Mouse (Mus musculus) kidney, adult 11 months (tissue): Measurements from ENCODE around the gene B430305J03Rik.

Experiments used
- DNase-seq: peaks from one replicate; pipeline ENCODE4 v3.0.0; 2022

Gene B430305J03Rik

DNA sequence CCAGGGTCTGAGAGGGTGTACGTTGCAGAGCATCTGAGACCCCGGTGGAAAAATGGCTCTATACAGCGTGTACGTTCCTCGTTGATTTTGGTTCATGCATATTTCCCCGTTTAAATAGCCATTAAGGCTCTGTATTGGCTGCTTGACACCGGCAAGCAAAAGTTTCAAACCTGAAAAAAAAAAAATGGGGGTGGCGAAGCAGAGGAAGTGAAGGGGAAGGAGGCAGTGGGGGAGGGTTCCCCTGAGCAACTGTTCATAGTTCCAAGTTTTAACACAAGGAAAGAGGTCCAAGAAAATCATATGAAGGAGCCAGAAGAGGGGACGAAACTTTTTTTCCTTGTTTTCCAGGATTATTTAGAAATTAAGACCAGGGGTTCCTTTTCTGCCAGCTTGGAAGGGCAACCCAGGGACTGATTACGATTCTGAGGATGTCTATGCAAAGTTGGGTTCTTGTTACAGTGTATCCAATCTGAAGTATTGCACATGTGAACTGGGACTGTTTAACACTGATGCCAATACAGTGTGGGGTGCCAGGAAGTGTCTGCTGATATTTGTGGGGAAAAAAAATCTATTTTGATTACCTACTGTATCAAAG, at the start of gene B430305J03Rik:
Gene B430305J03Rik, minus strand, starts transcription at position 173 of the 595 bp plus-strand sequence.
- no peak for DNase-seq

DNA sequence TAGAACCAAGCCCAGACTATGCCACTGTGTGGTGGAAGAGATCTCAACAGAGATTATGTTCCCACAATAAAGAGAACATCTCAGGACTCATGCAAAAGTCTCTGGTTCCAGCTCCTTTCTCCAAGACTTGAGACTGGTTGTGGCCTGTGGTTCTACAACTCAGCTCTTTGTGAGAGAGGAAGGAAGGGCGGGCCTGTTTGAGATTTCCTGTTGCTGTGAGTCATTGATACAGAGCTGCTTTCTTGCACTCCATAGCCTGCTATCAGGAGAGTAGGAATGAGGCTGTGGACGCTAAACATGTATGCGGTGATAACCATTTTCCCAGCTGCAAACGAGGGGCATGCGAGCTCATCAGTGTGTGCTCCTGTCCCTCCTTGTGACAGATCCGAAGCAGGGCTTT, 43.9 kb upstream of the B430305J03Rik start:
- no peak for DNase-seq

DNA sequence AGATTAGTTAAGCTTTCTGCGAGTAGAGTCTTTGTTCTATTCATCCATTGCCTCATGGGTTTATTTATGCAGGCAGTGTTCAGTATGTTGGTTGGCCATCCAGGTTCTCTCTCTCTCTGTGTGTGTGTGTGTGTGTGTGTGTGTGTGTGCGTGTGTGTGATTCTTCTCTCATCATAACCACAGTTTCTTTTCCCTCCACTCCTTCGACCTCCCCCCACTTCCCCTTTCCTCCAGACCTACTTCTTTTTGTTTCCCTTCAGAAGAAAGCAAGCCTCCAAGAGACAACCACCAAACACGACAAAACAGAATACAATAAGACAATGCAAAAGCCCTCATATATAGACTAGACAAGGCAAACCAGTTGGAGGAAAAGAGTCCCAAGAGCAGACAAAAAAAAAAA, 41.2 kb upstream of the B430305J03Rik start:
- no peak for DNase-seq

DNA sequence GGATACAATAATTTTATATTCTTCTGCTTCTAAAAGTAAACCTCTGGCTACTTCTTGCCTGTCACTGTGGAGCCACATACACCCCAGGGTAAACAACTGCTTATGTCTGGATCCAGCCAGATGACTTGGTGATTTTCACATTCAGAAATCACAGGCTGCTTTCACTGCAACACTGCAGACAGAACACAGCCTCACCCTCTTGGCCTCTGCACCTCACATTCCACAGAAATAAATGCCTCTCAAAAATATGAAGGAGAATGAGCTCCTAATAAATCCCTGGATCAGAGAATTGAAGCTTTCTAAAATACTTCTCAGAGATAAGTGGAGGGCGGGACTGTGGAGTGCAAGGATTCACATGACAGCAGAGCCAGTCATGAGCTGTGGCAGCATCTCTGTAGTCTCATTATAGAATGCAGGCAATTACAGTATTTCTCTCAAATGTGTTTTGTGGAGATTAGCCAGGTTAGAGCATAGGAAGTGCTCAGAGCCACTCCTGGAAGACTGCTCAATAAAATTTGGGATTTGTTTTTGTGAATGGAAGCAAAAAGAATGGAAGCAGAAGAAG, 35.2 kb upstream of the B430305J03Rik start:
- DNase-seq, result no peak

DNA sequence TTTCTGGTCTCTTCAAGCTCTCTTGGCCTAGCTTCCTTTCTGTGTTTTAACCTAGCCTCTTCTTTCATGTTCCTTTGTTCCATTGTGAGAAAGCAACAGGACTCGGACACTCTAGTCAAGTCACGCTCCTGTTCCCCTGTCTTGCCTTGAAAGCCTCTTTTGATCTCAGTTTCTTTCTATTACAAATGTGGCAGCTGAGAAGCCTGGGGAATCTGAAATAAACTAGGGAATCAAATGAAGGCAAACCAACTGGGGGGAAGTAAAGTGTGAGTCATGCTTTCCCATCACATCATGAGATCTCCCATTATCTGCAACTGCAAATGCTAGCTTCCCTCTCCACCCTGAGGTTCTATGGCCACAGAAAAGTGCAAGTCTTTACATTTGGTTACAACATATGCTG, 31.0 kb upstream of the B430305J03Rik start:
- DNase-seq, result no peak

DNA sequence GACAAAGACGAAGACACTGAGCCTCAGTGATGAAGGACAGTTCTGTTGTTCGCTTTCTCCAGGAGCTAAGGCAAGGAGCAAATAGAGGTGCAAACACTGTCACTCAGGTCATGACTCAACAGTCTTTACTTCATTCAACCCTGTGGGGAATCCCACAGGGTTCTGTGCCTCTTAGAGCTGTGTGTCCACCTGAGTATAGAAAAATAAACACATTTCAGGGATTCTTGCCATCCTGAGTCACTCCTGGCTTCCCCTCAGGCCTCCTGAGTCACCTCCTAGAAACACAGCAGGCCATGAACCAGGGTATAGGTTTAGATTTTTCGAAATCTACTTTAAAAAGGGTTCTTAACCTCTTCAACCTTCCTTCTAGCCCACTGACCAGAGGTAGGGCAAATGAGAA, 29.6 kb upstream of the B430305J03Rik start:
- no peak for DNase-seq

DNA sequence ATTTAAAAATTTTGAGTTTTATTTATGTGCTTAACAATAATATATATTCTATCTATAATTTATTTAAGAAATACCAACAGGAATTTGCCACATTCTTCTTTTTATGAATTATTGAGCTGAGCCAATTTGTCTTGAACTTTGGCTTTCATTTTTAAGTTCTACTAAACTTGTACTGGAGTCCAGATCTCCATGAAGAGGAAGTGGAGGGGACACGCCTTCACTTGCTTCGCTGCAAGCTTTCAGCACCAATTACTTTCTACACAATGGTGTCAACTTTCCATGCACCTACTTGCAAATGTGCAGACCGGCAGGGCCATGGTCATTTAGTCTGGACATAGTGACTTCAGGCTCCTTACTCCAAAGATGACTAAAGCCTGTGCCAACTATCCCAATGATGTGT, 27.8 kb upstream of the B430305J03Rik start:
- no peak for DNase-seq

DNA sequence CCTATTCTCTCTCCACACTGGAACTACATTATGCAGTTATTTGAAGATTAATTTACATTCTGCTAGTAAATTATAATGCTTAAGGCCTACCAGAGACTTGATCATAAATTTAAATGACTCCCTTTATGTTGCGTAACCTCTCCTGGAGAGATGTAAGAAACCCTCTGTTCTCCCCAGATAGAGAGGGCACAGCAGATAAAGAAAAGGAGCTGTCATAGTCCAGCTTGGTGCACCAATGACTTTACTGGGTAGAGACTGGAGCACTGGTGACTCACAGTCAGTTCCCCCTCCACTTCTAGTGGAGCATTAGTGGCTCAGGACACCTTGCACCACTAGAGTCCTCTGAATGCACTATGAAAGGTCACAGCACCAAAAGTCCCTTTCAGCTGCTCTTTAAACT, 27.1 kb upstream of the B430305J03Rik start:
- DNase-seq, result no peak

DNA sequence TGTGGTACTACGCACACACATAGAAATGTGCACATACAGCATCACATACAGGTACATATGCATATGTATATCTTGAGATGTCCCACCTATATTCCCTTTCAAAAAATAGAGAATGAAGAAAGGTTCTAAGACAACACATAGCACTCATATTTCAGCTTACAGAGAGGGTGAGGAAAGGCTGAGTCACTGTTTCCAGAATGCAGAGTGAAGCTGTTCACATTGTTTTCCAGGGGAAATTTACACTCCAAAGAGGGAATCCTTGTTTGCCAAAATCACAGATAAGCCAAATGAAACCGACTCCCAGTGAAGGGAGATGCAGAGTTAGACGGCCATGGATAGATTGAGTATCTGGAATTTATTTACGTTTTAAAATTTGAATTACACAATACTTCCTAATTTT, 25.8 kb upstream of the B430305J03Rik start:
- no peak for DNase-seq

DNA sequence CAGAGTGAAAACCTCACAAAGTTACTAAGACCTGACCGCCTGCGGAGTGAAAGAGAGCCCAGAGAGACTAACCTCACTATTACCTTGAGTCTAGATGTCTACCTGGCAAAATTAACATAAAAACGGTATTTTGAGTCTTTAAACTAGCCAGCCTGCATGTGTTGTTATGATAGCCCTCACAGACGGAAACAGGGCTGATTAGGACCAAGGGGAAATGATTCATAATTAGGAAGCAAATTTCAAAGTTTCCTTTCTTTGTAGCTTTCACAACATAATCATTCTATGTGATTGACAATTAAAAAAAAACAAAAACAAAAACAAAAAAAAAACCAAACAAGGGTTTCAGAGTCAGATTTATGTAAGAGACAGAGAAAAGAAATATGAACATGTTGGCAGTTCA, 20.6 kb upstream of the B430305J03Rik start:
- no peak for DNase-seq

DNA sequence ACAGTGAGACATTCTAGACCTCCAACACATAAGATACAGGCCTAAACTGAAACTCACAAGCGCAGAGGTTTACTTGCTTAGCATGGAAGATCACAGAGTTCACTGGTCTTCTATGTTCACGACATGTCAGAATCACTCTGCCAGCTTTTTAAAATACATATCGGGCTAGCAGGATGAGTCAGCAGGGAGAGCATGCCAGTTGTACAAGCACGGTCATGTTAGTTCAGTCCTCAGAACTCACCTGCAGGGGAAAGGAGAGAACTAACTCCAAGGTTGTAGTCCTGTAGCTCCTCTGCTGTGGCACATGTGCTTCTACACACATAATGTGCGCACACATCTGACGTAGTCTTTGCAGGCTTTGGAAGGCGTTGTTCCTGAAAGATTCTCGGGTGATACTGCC, 10.2 kb upstream of the B430305J03Rik start:
- DNase-seq, result no peak

DNA sequence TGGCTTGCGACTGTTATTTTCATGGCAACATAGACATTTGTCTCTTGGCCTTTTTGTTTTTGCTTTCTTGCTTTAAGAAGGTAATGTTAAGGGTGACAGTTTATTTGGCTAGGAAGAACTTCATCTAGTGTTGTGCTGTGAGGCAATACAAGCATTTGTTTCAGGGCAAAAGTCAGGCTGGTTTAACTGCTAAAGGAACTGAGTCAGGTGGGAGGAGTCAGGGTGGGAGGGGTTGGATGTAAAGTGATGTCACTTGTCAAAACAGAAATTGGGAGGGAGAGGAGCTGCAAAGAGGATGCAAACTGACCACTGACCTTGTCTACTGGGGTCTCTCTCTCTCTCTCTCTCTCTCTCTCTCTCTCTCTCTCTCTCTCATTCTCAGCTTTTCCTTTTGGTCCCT, 2.7 kb upstream of the B430305J03Rik start:
- no peak for DNase-seq

DNA sequence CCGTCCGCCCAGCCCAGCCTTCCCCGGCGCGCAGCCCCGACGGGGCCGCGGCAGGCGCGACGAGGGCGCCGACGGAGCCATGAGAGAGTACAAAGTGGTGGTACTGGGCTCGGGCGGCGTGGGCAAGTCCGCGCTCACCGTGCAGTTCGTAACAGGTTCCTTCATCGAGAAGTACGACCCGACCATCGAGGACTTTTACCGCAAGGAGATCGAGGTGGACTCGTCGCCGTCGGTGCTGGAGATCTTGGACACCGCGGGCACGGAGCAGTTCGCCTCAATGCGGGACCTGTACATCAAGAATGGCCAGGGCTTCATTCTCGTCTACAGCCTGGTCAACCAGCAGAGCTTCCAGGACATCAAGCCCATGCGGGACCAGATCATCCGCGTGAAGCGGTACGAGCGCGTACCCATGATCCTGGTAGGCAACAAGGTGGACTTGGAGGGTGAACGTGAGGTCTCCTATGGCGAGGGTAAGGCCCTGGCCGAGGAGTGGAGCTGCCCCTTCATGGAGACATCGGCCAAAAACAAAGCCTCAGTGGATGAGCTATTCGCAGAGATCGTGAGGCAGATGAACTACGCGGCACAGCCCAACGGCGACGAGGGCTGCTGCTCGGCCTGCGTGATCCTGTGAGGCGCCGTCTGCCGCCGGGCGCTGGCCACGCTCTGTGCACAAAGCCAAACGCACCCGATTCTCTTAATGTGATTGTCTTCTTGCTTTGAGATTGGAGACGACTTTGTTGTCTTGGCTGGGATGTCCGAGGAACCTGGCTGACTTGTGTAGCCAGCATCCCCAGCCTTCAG, 573 bp downstream of the B430305J03Rik start:
- peak; percentile 25 for DNase-seq

DNA sequence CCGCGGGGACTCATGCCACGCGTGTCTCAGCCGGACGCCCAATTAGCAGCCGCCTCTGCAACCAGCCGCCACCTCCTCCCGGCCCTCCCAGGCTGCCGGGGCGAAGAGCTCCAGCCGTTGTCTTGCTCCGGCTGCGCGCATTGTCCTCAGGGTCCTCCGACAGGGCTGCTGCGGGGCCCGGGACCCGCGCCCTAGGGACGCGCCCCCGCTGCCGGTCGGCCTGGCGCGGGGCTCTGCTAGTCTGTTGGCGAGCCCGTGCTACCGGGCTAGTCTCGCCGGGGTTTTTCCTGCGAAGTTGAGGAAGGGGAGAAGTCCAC, 1.1 kb downstream of the B430305J03Rik start:
- DNase-seq, result no peak

DNA sequence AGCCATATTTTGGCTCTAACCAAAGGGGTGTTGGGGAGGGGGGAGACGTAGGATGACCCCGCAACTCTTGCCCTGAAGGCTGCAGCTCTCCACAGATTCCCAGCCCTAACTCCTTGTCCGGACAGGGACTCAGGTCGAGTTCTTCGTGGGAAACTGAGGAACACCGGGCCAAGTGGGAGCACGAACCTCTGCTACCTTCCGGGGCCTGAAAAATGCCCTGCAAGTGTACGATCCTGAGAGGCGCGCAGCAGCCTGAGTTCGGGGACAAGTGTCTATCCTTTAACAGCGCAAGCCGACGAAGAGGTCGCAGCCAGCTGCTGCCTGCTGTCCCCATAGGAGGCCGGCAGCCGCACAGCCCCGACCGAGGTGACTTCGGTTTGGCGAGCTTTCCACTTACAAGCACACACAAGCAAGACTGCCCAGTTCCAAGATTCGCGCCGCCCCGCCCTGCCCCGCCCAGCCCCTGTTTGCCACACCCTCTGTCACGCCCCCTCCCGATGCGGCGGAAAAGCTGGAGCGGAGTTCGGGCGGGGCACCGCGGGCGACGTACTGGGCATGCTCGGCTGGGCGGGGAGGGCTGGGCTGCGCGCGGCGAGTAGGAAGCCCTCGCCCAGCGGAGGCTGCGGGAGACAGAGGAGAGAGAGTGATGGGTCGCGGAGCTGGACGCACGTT, 1.6 kb downstream of the B430305J03Rik start:
- peak; percentile 86 for DNase-seq

DNA sequence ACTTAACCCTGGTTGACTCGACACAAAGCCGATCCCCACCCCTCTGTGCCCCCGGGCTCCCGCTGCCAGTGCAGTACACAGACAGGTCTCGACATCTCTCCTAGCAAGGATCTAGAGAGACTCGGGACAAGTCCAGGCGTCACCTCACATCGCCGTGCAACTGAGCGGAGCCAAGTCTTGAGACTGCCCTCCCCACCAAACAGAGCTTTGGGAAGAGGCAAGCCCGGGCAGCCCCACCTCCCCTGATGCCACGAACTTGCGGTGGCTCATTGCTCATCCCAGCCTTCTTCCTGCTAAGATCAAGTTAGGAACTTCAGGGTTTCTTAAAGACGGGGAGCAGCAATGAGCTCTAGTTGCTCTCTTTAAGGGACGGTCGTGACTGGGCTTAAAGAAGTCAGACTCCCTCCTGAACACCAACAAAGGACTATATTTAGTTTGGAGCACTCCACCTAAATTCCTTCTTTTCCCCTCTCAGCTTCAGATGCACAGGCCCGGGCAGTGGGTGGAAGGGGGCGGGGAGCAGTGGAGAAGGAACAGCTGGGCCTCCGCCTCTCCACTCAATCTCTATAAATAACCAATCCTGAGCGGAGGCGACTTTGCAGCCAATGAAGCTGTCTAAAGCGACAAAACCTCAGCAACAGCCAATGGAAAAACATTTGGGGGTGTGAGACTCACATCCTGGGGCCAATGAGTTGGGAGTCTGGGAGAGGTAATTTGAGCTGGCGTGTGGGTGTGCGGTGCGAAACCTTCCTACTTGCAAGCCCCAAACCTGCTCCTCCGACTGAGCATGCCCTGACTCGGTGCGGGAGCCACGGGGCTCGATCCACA, 2.4 kb downstream of the B430305J03Rik start:
- DNase-seq, result peak; percentile 95

DNA sequence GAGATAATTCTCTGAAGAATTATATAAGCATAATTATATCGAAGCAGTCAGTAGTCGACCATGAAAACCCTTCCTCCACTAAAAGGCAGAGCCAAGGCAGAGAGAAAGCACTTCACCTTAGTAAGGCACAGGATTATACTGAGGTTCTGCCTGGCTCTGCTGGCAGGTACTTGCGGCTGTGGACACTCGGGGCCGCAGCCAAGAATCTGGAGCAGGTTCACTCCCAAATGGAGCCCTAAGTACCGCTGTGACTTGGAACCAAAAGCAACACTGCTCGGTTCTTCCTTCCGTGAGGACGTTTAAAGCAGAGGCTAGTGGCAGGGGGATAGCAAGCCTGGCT, 3.0 kb downstream of the B430305J03Rik start:
- DNase-seq, result no peak

DNA sequence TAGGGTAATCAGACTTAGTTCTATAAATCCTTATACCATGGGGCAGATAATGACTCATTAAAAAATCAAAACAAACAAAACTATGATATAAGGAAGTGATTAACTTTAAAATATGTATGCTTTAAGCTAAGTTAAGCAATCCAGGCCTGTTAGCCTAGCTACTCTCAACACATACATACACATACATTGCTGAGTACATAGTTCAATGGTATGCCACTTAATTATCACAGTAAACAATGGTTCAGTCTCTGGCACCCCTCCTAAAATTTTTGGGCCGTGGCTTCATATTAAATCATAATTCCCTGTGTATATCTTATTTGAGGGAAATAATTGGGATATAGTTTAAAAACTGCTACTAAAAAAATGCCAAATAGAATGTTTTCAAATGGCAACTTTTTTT, 4.4 kb downstream of the B430305J03Rik start, which contains the start of gene Rap2b:
Gene Rap2b, plus strand, starts transcription at position 301 of the 400 bp plus-strand sequence.
- DNase-seq, result no peak

DNA sequence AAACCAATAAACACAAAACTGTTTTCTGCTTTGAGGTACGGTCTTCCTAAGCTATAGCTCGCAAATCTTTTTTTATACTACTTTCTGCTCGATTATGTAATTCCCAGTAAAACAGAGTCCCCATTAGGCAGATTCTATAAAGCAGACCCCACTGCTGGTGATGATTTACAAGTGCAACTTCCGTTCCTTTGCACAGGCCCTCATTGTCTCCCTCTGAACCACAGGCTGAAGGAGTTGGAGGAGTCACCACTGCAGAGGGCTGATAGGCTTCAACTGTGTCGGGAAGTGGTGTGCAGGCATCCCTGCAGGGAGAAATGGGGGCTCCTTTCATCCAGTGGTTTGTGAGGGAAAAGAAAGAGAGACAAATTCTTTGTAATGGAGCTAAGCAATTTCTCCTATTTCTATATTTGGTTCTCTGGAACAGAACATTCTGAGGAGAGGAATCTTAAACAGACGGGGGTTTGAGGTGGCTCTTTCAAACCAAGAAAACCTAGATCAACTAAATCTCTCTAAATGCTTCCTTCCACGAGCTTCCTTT, 6.9 kb downstream of the B430305J03Rik start:
- no peak for DNase-seq

DNA sequence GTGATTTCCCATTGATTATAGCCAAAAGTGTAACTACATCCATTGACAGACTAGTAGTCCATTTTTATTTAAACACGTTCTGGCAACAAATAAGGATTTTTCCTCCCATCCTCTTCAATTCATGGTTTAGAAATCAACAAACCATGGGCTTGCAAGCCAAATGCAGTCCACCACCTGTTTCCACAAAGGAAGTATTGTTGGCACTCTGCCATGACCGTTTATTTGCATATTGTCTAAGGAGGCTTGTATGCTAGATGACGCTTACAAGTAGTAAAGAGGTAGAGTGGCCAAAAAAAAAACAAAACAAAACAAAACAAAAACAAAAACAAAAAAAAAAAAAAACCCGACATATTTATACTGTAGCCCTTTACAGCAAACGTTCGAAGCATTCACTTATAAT, 7.6 kb downstream of the B430305J03Rik start:
- DNase-seq, result no peak

DNA sequence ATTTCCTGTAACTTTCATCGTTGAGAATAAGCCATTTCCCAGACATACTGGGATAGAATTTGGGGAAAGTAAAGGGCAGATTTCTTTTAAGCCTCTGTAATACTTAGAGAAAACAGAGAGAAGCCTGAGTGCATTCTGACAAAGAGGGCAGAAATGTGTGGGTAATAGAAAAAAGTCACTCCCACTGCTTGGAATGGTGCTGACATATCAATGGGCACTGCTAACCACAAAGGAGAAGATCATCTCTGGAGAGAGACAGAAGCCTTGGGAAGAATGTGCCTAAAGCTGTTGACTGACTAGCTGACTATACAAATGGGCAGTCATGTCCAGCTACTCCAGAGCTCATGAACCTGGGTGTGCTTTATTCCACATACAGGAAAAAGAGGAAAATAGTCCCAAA, 10.3 kb downstream of the B430305J03Rik start:
- DNase-seq, result no peak

DNA sequence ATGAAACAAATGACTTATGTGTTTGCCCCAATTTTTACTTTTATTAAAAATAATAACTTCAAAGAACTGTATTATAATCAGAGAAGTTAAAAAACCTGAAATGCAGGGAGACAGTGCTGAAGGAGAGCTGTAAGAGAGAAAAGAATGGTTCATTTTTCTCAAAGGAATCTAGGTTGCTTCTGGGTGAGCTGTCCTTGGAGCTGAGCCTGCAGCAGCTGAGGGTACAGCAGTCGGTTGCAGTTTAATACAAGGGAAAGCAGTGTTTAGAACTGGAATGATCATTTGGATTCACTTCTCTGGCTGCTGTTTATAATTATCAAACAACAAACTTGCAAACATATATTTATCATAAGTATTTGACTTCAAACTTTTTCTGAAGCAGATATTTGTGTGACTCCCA, 16.3 kb downstream of the B430305J03Rik start:
- DNase-seq, result no peak
